Comparison of ENCODE assay signal across 9 mouse cellular contexts in genomic region chr11:100295308-100295707, GRCm38 (mm10). TPM values are rescaled to one million over a fixed set of nuclear protein-coding genes. Genes with fewer than 3 reads are reported as not detected.
DNase-seq lines count a peak whose midpoint lies in the region; ATAC-seq and TF ChIP-seq lines count a peak whose summit lies in the region.
"Had no signal": no experiment of that assay in that cellular context is flagged by ENCODE, and none has a peak within 500 bp of the region (broad histone marks: within the 10 kb centered on the region; RNA-seq: fewer than 3 reads in every experiment).

No protein-coding gene starts in this region.

- no peak overlapping the region for H3K4me2 ChIP-seq in embryonic facial prominence, embryonic 11.5 days (ENCODE audit: low read depth, low read length)
- peak overlapping the region; percentile 33 for H3K4me2 ChIP-seq in kidney, embryonic 15.5 days
- no peak overlapping the region for H3K4me2 ChIP-seq in liver, postnatal 0 days (ENCODE audit: low read depth, low read length)
- 0 out of 2 replicates have a peak overlapping the region, but pooled peaks have one; percentile 18 for H3K4me2 ChIP-seq in neural tube, embryonic 13.5 days
- H3K4me2 ChIP-seq in stomach, embryonic 16.5 days (ENCODE audit: low read depth, low read length): no peak overlapping the region
- H3K4me2 ChIP-seq: embryonic facial prominence, embryonic 15.5 days had no signal

- H3K4me3 ChIP-seq in embryonic facial prominence, embryonic 11.5 days (ENCODE audit: low read depth, low read length): no peak overlapping the region
- H3K4me3 ChIP-seq in kidney, embryonic 15.5 days (replicated peaks): no peak overlapping the region
- H3K4me3 ChIP-seq in liver, postnatal 0 days (ENCODE audit: low read depth, low read length): no peak overlapping the region
- no peak overlapping the region for H3K4me3 ChIP-seq in neural tube, embryonic 13.5 days
- no peak overlapping the region for H3K4me3 ChIP-seq in stomach, embryonic 16.5 days (replicated peaks; ENCODE audit: low read length)
- H3K4me3 ChIP-seq: embryonic facial prominence, embryonic 15.5 days had no signal

- 3% methylated on average over 10 of the region's 10 CpGs for WGBS in embryonic facial prominence, embryonic 11.5 days
- 5% methylated on average over 10 of the region's 10 CpGs for WGBS in kidney, embryonic 15.5 days
- 6% methylated on average over 10 of the region's 10 CpGs for WGBS in liver, postnatal 0 days (ENCODE audit: insufficient replicate concordance)
- 5% methylated on average over 10 of the region's 10 CpGs for WGBS in neural tube, embryonic 13.5 days
- 6% methylated on average over 10 of the region's 10 CpGs for WGBS in stomach, embryonic 16.5 days

- no peak overlapping the region for H3K27ac ChIP-seq in embryonic facial prominence, embryonic 11.5 days (replicated peaks; ENCODE audit: low read depth, low read length)
- H3K27ac ChIP-seq in kidney, embryonic 15.5 days: no peak overlapping the region
- no peak overlapping the region for H3K27ac ChIP-seq in liver, postnatal 0 days (ENCODE audit: low read depth)
- no peak overlapping the region for H3K27ac ChIP-seq in neural tube, embryonic 13.5 days (replicated peaks)
- no peak overlapping the region for H3K27ac ChIP-seq in stomach, embryonic 16.5 days (ENCODE audit: low read length)
- H3K27ac ChIP-seq: embryonic facial prominence, embryonic 15.5 days had no signal

- peak; percentile 100 for TF ChIP-seq CTCF in liver, postnatal 0 days (IDR thresholded peaks at IDR 0.05; ENCODE audit: low read depth)

- H3K36me3 ChIP-seq in embryonic facial prominence, embryonic 11.5 days (replicated peaks; ENCODE audit: control insufficient read depth, insufficient read depth, low read depth, low read length): no peaks in the 10 kb centered on the region
- no peaks in the 10 kb centered on the region for H3K36me3 ChIP-seq in kidney, embryonic 15.5 days
- H3K36me3 ChIP-seq in liver, postnatal 0 days (replicated peaks; ENCODE audit: insufficient read depth, low read length): no peaks in the 10 kb centered on the region
- no peaks in the 10 kb centered on the region for H3K36me3 ChIP-seq in neural tube, embryonic 13.5 days
- no peaks in the 10 kb centered on the region for H3K36me3 ChIP-seq in stomach, embryonic 16.5 days (ENCODE audit: control insufficient read depth, insufficient read depth, low read length)
- H3K36me3 ChIP-seq: embryonic facial prominence, embryonic 15.5 days had no signal

- H3K9ac ChIP-seq in embryonic facial prominence, embryonic 11.5 days (replicated peaks; ENCODE audit: low read length): no peak overlapping the region
- H3K9ac ChIP-seq in kidney, embryonic 15.5 days: no peak overlapping the region
- H3K9ac ChIP-seq in liver, postnatal 0 days (replicated peaks): no peak overlapping the region
- no peak overlapping the region for H3K9ac ChIP-seq in neural tube, embryonic 13.5 days
- H3K9ac ChIP-seq in stomach, embryonic 16.5 days (ENCODE audit: low read length): peak overlapping the region; percentile 49; the same call in 1 of the 2 replicates
- H3K9ac ChIP-seq: embryonic facial prominence, embryonic 15.5 days had no signal

- no peaks in the 10 kb centered on the region for H3K27me3 ChIP-seq in embryonic facial prominence, embryonic 11.5 days (ENCODE audit: control insufficient read depth, insufficient read depth, low read length)
- H3K27me3 ChIP-seq in kidney, embryonic 15.5 days: no peaks in the 10 kb centered on the region
- no peaks in the 10 kb centered on the region for H3K27me3 ChIP-seq in liver, postnatal 0 days (ENCODE audit: insufficient read depth, low read length)
- no peaks in the 10 kb centered on the region for H3K27me3 ChIP-seq in neural tube, embryonic 13.5 days
- H3K27me3 ChIP-seq in stomach, embryonic 16.5 days (ENCODE audit: control insufficient read depth, insufficient read depth, low read length): no peaks in the 10 kb centered on the region
- H3K27me3 ChIP-seq: embryonic facial prominence, embryonic 15.5 days had no signal

- H3K9me3 ChIP-seq in embryonic facial prominence, embryonic 11.5 days (replicated peaks; ENCODE audit: control insufficient read depth, low read length): no peaks in the 10 kb centered on the region
- no peaks in the 10 kb centered on the region for H3K9me3 ChIP-seq in kidney, embryonic 15.5 days (replicated peaks)
- no peaks in the 10 kb centered on the region for H3K9me3 ChIP-seq in liver, postnatal 0 days (ENCODE audit: low read length)
- no peaks in the 10 kb centered on the region for H3K9me3 ChIP-seq in neural tube, embryonic 13.5 days
- no peaks in the 10 kb centered on the region for H3K9me3 ChIP-seq in stomach, embryonic 16.5 days (replicated peaks; ENCODE audit: control insufficient read depth, low read length)
- H3K9me3 ChIP-seq: embryonic facial prominence, embryonic 15.5 days had no signal

- DNase-seq in B cell, adult 2 months: peak; percentile 87 to 88
- peak; percentile 86 for DNase-seq in adrenal gland, postnatal 25 days
- peak; percentile 91 for DNase-seq in embryonic facial prominence, embryonic 11.5 days (ENCODE audit: low spot score)
- peak; percentile 25 to 58 for DNase-seq in heart, adult 9 months (ENCODE audit: low spot score in 2 of 2)
- peak; percentile 91 for DNase-seq in liver, postnatal 0 days

- no peaks in the 10 kb centered on the region for H3K4me1 ChIP-seq in embryonic facial prominence, embryonic 11.5 days (ENCODE audit: control insufficient read depth, insufficient read depth, low read length)
- 0 out of 2 replicates have a peak, but pooled peaks cover 14% of the 10 kb centered on the region for H3K4me1 ChIP-seq in kidney, embryonic 15.5 days
- 0 out of 2 replicates have a peak, but pooled peaks cover 3% of the 10 kb centered on the region for H3K4me1 ChIP-seq in liver, postnatal 0 days (ENCODE audit: insufficient read depth)
- peaks cover 4% of the 10 kb centered on the region; the same call in 1 of the 2 replicates for H3K4me1 ChIP-seq in neural tube, embryonic 13.5 days (replicated peaks)
- peaks cover 10% of the 10 kb centered on the region for H3K4me1 ChIP-seq in stomach, embryonic 16.5 days (ENCODE audit: control insufficient read depth, insufficient read depth, low read length)

- ATAC-seq in embryonic facial prominence, embryonic 11.5 days (replicated peaks; ENCODE audit: insufficient number of reproducible peaks, low FRiP score, low TSS enrichment, low read depth): peak; percentile 54; the same call in 1 of the 2 replicates
- peak; percentile 58; the same call in 1 of the 2 replicates for ATAC-seq in kidney, embryonic 15.5 days (replicated peaks; ENCODE audit: low FRiP score)
- ATAC-seq in liver, postnatal 0 days: peak; percentile 64
- 0 out of 2 replicates have a peak, but pooled peaks have one; percentile 32 for ATAC-seq in neural tube, embryonic 13.5 days (ENCODE audit: low read depth)
- peak; percentile 61 for ATAC-seq in stomach, embryonic 16.5 days (ENCODE audit: insufficient read depth, low FRiP score)

- no peak for TF ChIP-seq EP300 in liver, postnatal 0 days (IDR thresholded peaks at IDR 0.05; ENCODE audit: low read depth)

RNA-seq across cellular contexts. Expression of gene Eif1, which starts 24.4 kb away (rescaled TPM):
- 904 and 1,056 TPM in 2 replicates for total RNA-seq in adrenal gland, postnatal 25 days (2021)
- 1,683 and 1,757 TPM in 2 replicates for polyA plus RNA-seq in embryonic facial prominence, embryonic 11.5 days (2014; fragmentation: Nextera tagmentation; extraction: Ambion mirVana)
- polyA plus RNA-seq in kidney, embryonic 15.5 days (2015; fragmentation: Nextera tagmentation; extraction: Ambion mirVana): 1,620 and 1,743 TPM in 2 replicates
- 1,752 and 1,956 TPM in 2 replicates for polyA plus RNA-seq in liver, postnatal 0 days (2015; fragmentation: Nextera tagmentation; extraction: Ambion mirVana)
- polyA plus RNA-seq in neural tube, embryonic 13.5 days (2015; fragmentation: Nextera tagmentation; extraction: Ambion mirVana): 1,277 and 1,563 TPM in 2 replicates
- 1,614 and 1,638 TPM in 2 replicates for polyA plus RNA-seq in stomach, embryonic 16.5 days (2015; fragmentation: Nextera tagmentation; extraction: Ambion mirVana)

RNA-seq across cellular contexts. Expression of gene Krt42, which starts 25.6 kb away (rescaled TPM):
- total RNA-seq in adrenal gland, postnatal 25 days (2021): not detected in 2 replicates
- polyA plus RNA-seq in embryonic facial prominence, embryonic 11.5 days (2014; fragmentation: Nextera tagmentation; extraction: Ambion mirVana): not detected in 2 replicates
- not detected in 2 replicates for polyA plus RNA-seq in kidney, embryonic 15.5 days (2015; fragmentation: Nextera tagmentation; extraction: Ambion mirVana)
- not detected in 2 replicates for polyA plus RNA-seq in liver, postnatal 0 days (2015; fragmentation: Nextera tagmentation; extraction: Ambion mirVana)
- not detected in 2 replicates for polyA plus RNA-seq in neural tube, embryonic 13.5 days (2015; fragmentation: Nextera tagmentation; extraction: Ambion mirVana)
- polyA plus RNA-seq in stomach, embryonic 16.5 days (2015; fragmentation: Nextera tagmentation; extraction: Ambion mirVana): not detected in 2 replicates

RNA-seq across cellular contexts. Expression of gene Krt17, which starts 34.5 kb away (rescaled TPM):
- not detected in 2 replicates for total RNA-seq in adrenal gland, postnatal 25 days (2021)
- 1.3 and 1.8 TPM in 2 replicates for polyA plus RNA-seq in embryonic facial prominence, embryonic 11.5 days (2014; fragmentation: Nextera tagmentation; extraction: Ambion mirVana)
- polyA plus RNA-seq in kidney, embryonic 15.5 days (2015; fragmentation: Nextera tagmentation; extraction: Ambion mirVana): 0.51 and 2.4 TPM in 2 replicates
- polyA plus RNA-seq in liver, postnatal 0 days (2015; fragmentation: Nextera tagmentation; extraction: Ambion mirVana): 0.08 and 0.09 TPM in 2 replicates
- polyA plus RNA-seq in neural tube, embryonic 13.5 days (2015; fragmentation: Nextera tagmentation; extraction: Ambion mirVana): 0.73 and 1.4 TPM in 2 replicates
- polyA plus RNA-seq in stomach, embryonic 16.5 days (2015; fragmentation: Nextera tagmentation; extraction: Ambion mirVana): 34.0 and 45.6 TPM in 2 replicates

RNA-seq across cellular contexts. Expression of gene Gast, which starts 38.9 kb away (rescaled TPM):
- not detected in 2 replicates for total RNA-seq in adrenal gland, postnatal 25 days (2021)
- polyA plus RNA-seq in embryonic facial prominence, embryonic 11.5 days (2014; fragmentation: Nextera tagmentation; extraction: Ambion mirVana): not detected in 2 replicates
- not detected in 2 replicates for polyA plus RNA-seq in kidney, embryonic 15.5 days (2015; fragmentation: Nextera tagmentation; extraction: Ambion mirVana)
- not detected in 2 replicates for polyA plus RNA-seq in liver, postnatal 0 days (2015; fragmentation: Nextera tagmentation; extraction: Ambion mirVana)
- 0.76 TPM in 1 of 2 replicates, not detected in the other for polyA plus RNA-seq in neural tube, embryonic 13.5 days (2015; fragmentation: Nextera tagmentation; extraction: Ambion mirVana)
- polyA plus RNA-seq in stomach, embryonic 16.5 days (2015; fragmentation: Nextera tagmentation; extraction: Ambion mirVana): 10.8 and 13.3 TPM in 2 replicates

RNA-seq across cellular contexts. Expression of gene Krt16, which starts 46.6 kb away (rescaled TPM):
- not detected in 2 replicates for total RNA-seq in adrenal gland, postnatal 25 days (2021)
- polyA plus RNA-seq in embryonic facial prominence, embryonic 11.5 days (2014; fragmentation: Nextera tagmentation; extraction: Ambion mirVana): not detected in 2 replicates
- 0.55 TPM in 1 of 2 replicates, not detected in the other for polyA plus RNA-seq in kidney, embryonic 15.5 days (2015; fragmentation: Nextera tagmentation; extraction: Ambion mirVana)
- not detected in 2 replicates for polyA plus RNA-seq in liver, postnatal 0 days (2015; fragmentation: Nextera tagmentation; extraction: Ambion mirVana)
- polyA plus RNA-seq in neural tube, embryonic 13.5 days (2015; fragmentation: Nextera tagmentation; extraction: Ambion mirVana): not detected in 2 replicates
- polyA plus RNA-seq in stomach, embryonic 16.5 days (2015; fragmentation: Nextera tagmentation; extraction: Ambion mirVana): 1.6 and 2.2 TPM in 2 replicates

Comparison
In these comparisons a context has a peak if more than half of its experiments do, and no peak if none do; other contexts are left out.
1. H3K4me2 ChIP-seq: peak in kidney, embryonic 15.5 days (single experiment) and neural tube, embryonic 13.5 days (single experiment); none in embryonic facial prominence, embryonic 11.5 days (single experiment), liver, postnatal 0 days (single experiment) and stomach, embryonic 16.5 days (single experiment).
2. RNA of gene Krt17, which starts 34.5 kb away (polyA plus RNA-seq): 34.0 to 45.6 TPM in stomach, embryonic 16.5 days; 0.51 to 2.4 TPM in kidney, embryonic 15.5 days, 1.3 to 1.8 TPM in embryonic facial prominence, embryonic 11.5 days, 0.73 to 1.4 TPM in neural tube, embryonic 13.5 days and 0.08 to 0.09 TPM in liver, postnatal 0 days; every median in the first group is over 10 times any median in the second.
3. Peak in every context shown above with its lines, with median percentiles within 50 percentile points of each other: DNase-seq and ATAC-seq.